Comparison of ENCODE assay signal across 8 mouse cellular contexts in genomic region chr8:105702001-105702401, GRCm38 (mm10). TPM values are rescaled to one million over a fixed set of nuclear protein-coding genes. Genes with fewer than 3 reads are reported as not detected.
DNase-seq lines count a peak whose midpoint lies in the region; ATAC-seq lines count a peak whose summit lies in the region.

No protein-coding gene starts in this region.

- intact Hi-C loops in heart, postnatal 14 days (cut with DNase I), result no loop called here

- no peak overlapping the region for H3K27ac ChIP-seq in heart, embryonic 11.5 days (ENCODE audit: low read depth, low read length)
- H3K27ac ChIP-seq in embryonic facial prominence, embryonic 12.5 days, result 0 out of 2 replicates have a peak overlapping the region, but pooled peaks have one; percentile 90
- H3K27ac ChIP-seq in limb, embryonic 12.5 days, result peak overlapping the region; percentile 92
- peak overlapping the region; percentile 55; the same call in 1 of the 2 replicates for H3K27ac ChIP-seq in stomach, embryonic 16.5 days (ENCODE audit: low read length)

- peak overlapping the region; percentile 98 for H3K4me2 ChIP-seq in heart, embryonic 11.5 days
- H3K4me2 ChIP-seq in embryonic facial prominence, embryonic 12.5 days (replicated peaks), result peak overlapping the region; percentile 90
- peak overlapping the region; percentile 96 for H3K4me2 ChIP-seq in limb, embryonic 12.5 days
- H3K4me2 ChIP-seq in stomach, embryonic 16.5 days (ENCODE audit: low read depth, low read length), result peak overlapping the region; percentile 89

- H3K9ac ChIP-seq in heart, embryonic 11.5 days (ENCODE audit: low read depth, low read length), result peak overlapping the region; percentile 77
- peak overlapping the region; percentile 54 for H3K9ac ChIP-seq in embryonic facial prominence, embryonic 12.5 days
- peak overlapping the region; percentile 73 for H3K9ac ChIP-seq in limb, embryonic 12.5 days (replicated peaks)
- peak overlapping the region; percentile 80 for H3K9ac ChIP-seq in stomach, embryonic 16.5 days (ENCODE audit: low read length)

- peaks cover 3% of the 10 kb centered on the region; the same call in 1 of the 2 replicates for H3K36me3 ChIP-seq in heart, embryonic 11.5 days (ENCODE audit: control insufficient read depth, insufficient read depth, low read length)
- H3K36me3 ChIP-seq in embryonic facial prominence, embryonic 12.5 days, result peaks cover 41% of the 10 kb centered on the region
- H3K36me3 ChIP-seq in limb, embryonic 12.5 days, result peaks cover 41% of the 10 kb centered on the region
- 0 out of 2 replicates have a peak, but pooled peaks cover 6% of the 10 kb centered on the region for H3K36me3 ChIP-seq in stomach, embryonic 16.5 days (ENCODE audit: control insufficient read depth, insufficient read depth, low read length)

- DNase-seq in heart, postnatal 14 days, result no peak
- peak; percentile 41 for DNase-seq in ES-CJ7 (ENCODE audit: low read depth, low spot score)
- DNase-seq in adrenal gland, postnatal 25 days, result no peak
- no peak for DNase-seq in thymus, postnatal 25 days

- H3K27me3 ChIP-seq in heart, embryonic 11.5 days (ENCODE audit: control insufficient read depth, insufficient read depth, low read length), result no peaks in the 10 kb centered on the region
- no peaks in the 10 kb centered on the region; the same call in 1 of the 2 replicates for H3K27me3 ChIP-seq in embryonic facial prominence, embryonic 12.5 days
- no peaks in the 10 kb centered on the region for H3K27me3 ChIP-seq in limb, embryonic 12.5 days
- no peaks in the 10 kb centered on the region for H3K27me3 ChIP-seq in stomach, embryonic 16.5 days (ENCODE audit: control insufficient read depth, insufficient read depth, low read length)

- peak overlapping the region; percentile 69 for H3K4me3 ChIP-seq in heart, embryonic 11.5 days (ENCODE audit: low read depth, low read length)
- peak overlapping the region; percentile 71 for H3K4me3 ChIP-seq in embryonic facial prominence, embryonic 12.5 days
- peak overlapping the region; percentile 67 for H3K4me3 ChIP-seq in limb, embryonic 12.5 days (replicated peaks)
- peak overlapping the region; percentile 85 for H3K4me3 ChIP-seq in stomach, embryonic 16.5 days (replicated peaks; ENCODE audit: low read length)

- no peak for ATAC-seq in heart, embryonic 11.5 days (replicated peaks; ENCODE audit: insufficient number of reproducible peaks, low FRiP score, low TSS enrichment)
- no peak for ATAC-seq in embryonic facial prominence, embryonic 12.5 days (ENCODE audit: insufficient number of reproducible peaks, insufficient read depth, low FRiP score, low TSS enrichment)
- no peak for ATAC-seq in limb, embryonic 12.5 days (ENCODE audit: insufficient number of reproducible peaks, insufficient read depth, low FRiP score, low TSS enrichment, low read depth)
- no peak for ATAC-seq in stomach, embryonic 16.5 days (ENCODE audit: insufficient read depth, low FRiP score)

- H3K9me3 ChIP-seq in heart, embryonic 11.5 days (replicated peaks; ENCODE audit: control insufficient read depth, low read length), result no peaks in the 10 kb centered on the region
- H3K9me3 ChIP-seq in embryonic facial prominence, embryonic 12.5 days, result no peaks in the 10 kb centered on the region
- H3K9me3 ChIP-seq in limb, embryonic 12.5 days, result no peaks in the 10 kb centered on the region
- H3K9me3 ChIP-seq in stomach, embryonic 16.5 days (replicated peaks; ENCODE audit: control insufficient read depth, low read length), result no peaks in the 10 kb centered on the region

- 56% methylated on average over 18 of the region's 18 CpGs for WGBS in heart, embryonic 11.5 days (ENCODE audit: insufficient replicate concordance)
- WGBS in embryonic facial prominence, embryonic 12.5 days, result 49% methylated on average over 18 of the region's 18 CpGs
- 48% methylated on average over 18 of the region's 18 CpGs for WGBS in limb, embryonic 12.5 days
- WGBS in stomach, embryonic 16.5 days, result 40% methylated on average over 18 of the region's 18 CpGs

- H3K4me1 ChIP-seq in heart, embryonic 11.5 days (ENCODE audit: control insufficient read depth, insufficient read depth, low read length), result peaks cover 14% of the 10 kb centered on the region
- peaks cover 27% of the 10 kb centered on the region for H3K4me1 ChIP-seq in embryonic facial prominence, embryonic 12.5 days
- H3K4me1 ChIP-seq in limb, embryonic 12.5 days (replicated peaks), result peaks cover 31% of the 10 kb centered on the region
- peaks cover 13% of the 10 kb centered on the region for H3K4me1 ChIP-seq in stomach, embryonic 16.5 days (ENCODE audit: control insufficient read depth, insufficient read depth, low read length)

RNA-seq across cellular contexts. Expression of gene Pard6a, which starts 1.1 kb away (rescaled TPM):
- 10.9 and 14.2 TPM in 2 replicates for polyA plus RNA-seq in heart, embryonic 11.5 days (2014; fragmentation: Nextera tagmentation; extraction: Ambion mirVana)
- total RNA-seq in heart, postnatal 14 days (2021), result 1 to 10 TPM; 7.8 to 9.1 TPM
- 18.2 and 19.1 TPM in 2 replicates for polyA plus RNA-seq in embryonic facial prominence, embryonic 12.5 days (2016; fragmentation: Nextera tagmentation; extraction: Ambion mirVana)
- 14.6 and 16.1 TPM in 2 replicates for polyA plus RNA-seq in limb, embryonic 12.5 days (2016; fragmentation: Nextera tagmentation; extraction: Ambion mirVana)
- 13.2 and 16.5 TPM in 2 replicates for polyA plus RNA-seq in stomach, embryonic 16.5 days (2015; fragmentation: Nextera tagmentation; extraction: Ambion mirVana)
- total RNA-seq in adrenal gland, postnatal 25 days (2021), result 10.1 and 10.4 TPM in 2 replicates

RNA-seq across cellular contexts. Expression of gene Acd, which starts 1.1 kb away (rescaled TPM):
- polyA plus RNA-seq in heart, embryonic 11.5 days (2014; fragmentation: Nextera tagmentation; extraction: Ambion mirVana), result 39.3 and 41.5 TPM in 2 replicates
- total RNA-seq in heart, postnatal 14 days (2021), result 10 to 100 TPM; 13.8 to 16.9 TPM
- polyA plus RNA-seq in embryonic facial prominence, embryonic 12.5 days (2016; fragmentation: Nextera tagmentation; extraction: Ambion mirVana), result 73.6 and 78.2 TPM in 2 replicates
- 75.3 and 76.7 TPM in 2 replicates for polyA plus RNA-seq in limb, embryonic 12.5 days (2016; fragmentation: Nextera tagmentation; extraction: Ambion mirVana)
- 47.9 and 54.0 TPM in 2 replicates for polyA plus RNA-seq in stomach, embryonic 16.5 days (2015; fragmentation: Nextera tagmentation; extraction: Ambion mirVana)
- total RNA-seq in adrenal gland, postnatal 25 days (2021), result 20.9 and 26.3 TPM in 2 replicates

RNA-seq across cellular contexts. Expression of gene 4933405L10Rik, which starts 5.5 kb away (rescaled TPM):
- polyA plus RNA-seq in heart, embryonic 11.5 days (2014; fragmentation: Nextera tagmentation; extraction: Ambion mirVana), result 0.13 TPM in 1 of 2 replicates, not detected in the other
- not detected for total RNA-seq in heart, postnatal 14 days (2021)
- polyA plus RNA-seq in embryonic facial prominence, embryonic 12.5 days (2016; fragmentation: Nextera tagmentation; extraction: Ambion mirVana), result 0.14 TPM in 1 of 2 replicates, not detected in the other
- polyA plus RNA-seq in limb, embryonic 12.5 days (2016; fragmentation: Nextera tagmentation; extraction: Ambion mirVana), result 0.25 TPM in 1 of 2 replicates, not detected in the other
- not detected in 2 replicates for polyA plus RNA-seq in stomach, embryonic 16.5 days (2015; fragmentation: Nextera tagmentation; extraction: Ambion mirVana)
- total RNA-seq in adrenal gland, postnatal 25 days (2021), result not detected in 2 replicates

RNA-seq across cellular contexts. Expression of gene Enkd1, which starts 6.0 kb away (rescaled TPM):
- 13.3 and 16.9 TPM in 2 replicates for polyA plus RNA-seq in heart, embryonic 11.5 days (2014; fragmentation: Nextera tagmentation; extraction: Ambion mirVana)
- 1 to 10 TPM; 2.4 to 2.5 TPM for total RNA-seq in heart, postnatal 14 days (2021)
- polyA plus RNA-seq in embryonic facial prominence, embryonic 12.5 days (2016; fragmentation: Nextera tagmentation; extraction: Ambion mirVana), result 35.7 and 37.0 TPM in 2 replicates
- polyA plus RNA-seq in limb, embryonic 12.5 days (2016; fragmentation: Nextera tagmentation; extraction: Ambion mirVana), result 34.9 and 35.9 TPM in 2 replicates
- 13.8 and 14.9 TPM in 2 replicates for polyA plus RNA-seq in stomach, embryonic 16.5 days (2015; fragmentation: Nextera tagmentation; extraction: Ambion mirVana)
- total RNA-seq in adrenal gland, postnatal 25 days (2021), result 4.0 and 7.7 TPM in 2 replicates

RNA-seq across cellular contexts. Expression of gene Carmil2, which starts 15.9 kb away (rescaled TPM):
- 0.27 and 0.46 TPM in 2 replicates for polyA plus RNA-seq in heart, embryonic 11.5 days (2014; fragmentation: Nextera tagmentation; extraction: Ambion mirVana)
- 1 to 10 TPM in 1 of 2 experiments, under 1 TPM in 1; 0.69 to 5.7 TPM for total RNA-seq in heart, postnatal 14 days (2021)
- polyA plus RNA-seq in embryonic facial prominence, embryonic 12.5 days (2016; fragmentation: Nextera tagmentation; extraction: Ambion mirVana), result 2.8 and 3.2 TPM in 2 replicates
- 0.58 and 0.59 TPM in 2 replicates for polyA plus RNA-seq in limb, embryonic 12.5 days (2016; fragmentation: Nextera tagmentation; extraction: Ambion mirVana)
- 0.55 and 0.74 TPM in 2 replicates for polyA plus RNA-seq in stomach, embryonic 16.5 days (2015; fragmentation: Nextera tagmentation; extraction: Ambion mirVana)
- 1.4 and 2.4 TPM in 2 replicates for total RNA-seq in adrenal gland, postnatal 25 days (2021)
